Mouse (Mus musculus) megakaryocyte, embryonic 14.5 days (primary cell): Measurements from ENCODE around the gene Csrnp3.

Source experiments
- FLI1 ChIP-seq: IDR thresholded peaks from 2 replicates; pipeline ENCODE4 v1.6.1; 2012; ENCODE audit warnings: low read length, inconsistent platforms, mixed read lengths
- GATA1 ChIP-seq: IDR thresholded peaks from 3 replicates; pipeline ENCODE4 v1.6.1; 2012; ENCODE audit warnings: mixed read lengths, low read length, inconsistent platforms, borderline replicate concordance

DNA sequence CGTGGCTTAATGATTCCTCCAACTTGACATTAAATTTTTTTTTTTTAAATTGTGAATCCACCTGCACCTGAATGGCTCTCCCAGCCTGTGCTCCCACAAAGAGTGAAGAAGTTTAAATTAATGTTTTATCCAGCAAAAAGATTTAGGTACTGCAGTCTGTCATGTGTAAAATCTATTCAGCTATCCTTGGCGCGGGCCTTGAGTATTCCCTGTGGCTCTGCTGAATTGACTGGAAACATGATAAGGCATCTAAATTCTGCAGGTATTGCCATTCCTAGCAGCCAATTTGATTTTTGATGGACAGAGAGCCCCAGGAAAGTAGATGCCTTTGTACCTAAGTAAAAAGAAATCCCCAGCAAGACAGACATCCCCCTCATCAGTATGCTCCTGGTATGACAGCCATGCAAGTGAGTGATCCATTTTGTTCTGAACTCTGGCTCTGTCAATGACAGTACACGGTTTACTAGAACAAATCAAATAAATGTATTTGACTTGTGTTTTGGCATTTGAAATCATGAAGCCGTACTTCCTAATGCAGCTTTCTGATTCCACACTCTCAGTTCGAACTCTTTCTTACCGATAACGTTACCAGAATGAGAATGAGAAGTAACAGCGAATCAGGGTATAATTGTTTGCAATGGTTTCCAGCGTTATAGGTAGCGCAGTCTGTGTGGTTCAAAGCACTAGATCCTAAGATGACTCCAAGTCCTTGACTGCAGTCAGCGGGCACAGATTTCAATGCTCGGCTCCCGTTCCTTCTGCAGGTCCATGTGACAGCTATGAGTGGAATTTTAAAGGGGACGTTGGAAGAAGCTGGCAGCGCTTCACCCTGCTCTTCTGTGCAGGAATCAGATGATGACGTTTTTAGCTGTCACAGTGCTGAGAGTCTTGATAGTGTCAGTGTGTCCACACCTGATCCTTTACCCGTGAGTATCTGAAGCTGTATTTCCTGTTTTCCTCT, 14.5 kb downstream of the Csrnp3 start:
- TF ChIP-seq GATA1 (no peak), FLI1 (no peak)
